Mouse (Mus musculus): ENCODE measurements around the gene 1700012B07Rik.

1700012B07Rik gene

DNA sequence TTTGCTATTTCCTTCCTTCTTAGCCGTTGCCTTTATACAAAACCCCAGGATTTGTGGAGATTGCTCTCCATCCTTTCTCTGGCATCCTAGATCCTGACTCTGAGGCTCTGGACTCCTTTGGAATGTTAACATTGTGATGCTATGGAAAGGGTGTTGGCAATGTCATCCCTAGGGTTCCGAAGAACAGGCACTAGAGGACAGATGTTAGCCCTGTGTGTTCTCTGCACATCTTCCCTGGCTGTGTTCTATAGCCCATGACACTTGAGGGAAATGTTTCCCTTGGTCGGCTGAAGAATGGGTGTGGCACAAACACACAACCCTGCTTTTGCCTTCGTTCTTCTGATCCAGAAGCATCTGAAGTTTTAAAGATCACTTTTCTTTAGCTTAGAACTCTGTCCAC lies at the start of gene 1700012B07Rik:
TSS of gene 1700012B07Rik (minus strand) at position 101 of the 400 bp plus-strand sequence.
- WGBS = 90% methylated on average over 4 of the region's 4 CpGs

DNA sequence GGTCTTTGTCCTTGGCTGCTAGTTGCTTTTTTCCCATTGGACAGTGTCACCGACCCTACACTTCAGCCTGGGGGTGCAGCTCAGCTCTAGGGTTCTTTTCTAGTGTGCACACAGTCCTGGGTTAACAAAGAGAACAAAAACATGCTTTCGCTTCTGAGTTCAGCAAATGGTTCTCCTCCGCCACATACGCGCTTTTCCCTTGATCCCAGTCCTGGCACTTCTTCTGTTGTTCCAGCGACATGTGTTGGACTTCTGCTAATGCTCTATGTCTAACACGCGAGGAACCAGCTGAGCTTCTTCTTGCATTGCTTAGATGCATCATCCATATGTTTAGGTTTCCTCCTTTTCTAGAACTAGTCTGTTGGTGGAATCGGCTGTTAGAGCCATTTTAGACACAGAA lies 48.9 kb upstream of the 1700012B07Rik start:
- 72% methylated on average over 9 of the region's 9 CpGs for WGBS

DNA sequence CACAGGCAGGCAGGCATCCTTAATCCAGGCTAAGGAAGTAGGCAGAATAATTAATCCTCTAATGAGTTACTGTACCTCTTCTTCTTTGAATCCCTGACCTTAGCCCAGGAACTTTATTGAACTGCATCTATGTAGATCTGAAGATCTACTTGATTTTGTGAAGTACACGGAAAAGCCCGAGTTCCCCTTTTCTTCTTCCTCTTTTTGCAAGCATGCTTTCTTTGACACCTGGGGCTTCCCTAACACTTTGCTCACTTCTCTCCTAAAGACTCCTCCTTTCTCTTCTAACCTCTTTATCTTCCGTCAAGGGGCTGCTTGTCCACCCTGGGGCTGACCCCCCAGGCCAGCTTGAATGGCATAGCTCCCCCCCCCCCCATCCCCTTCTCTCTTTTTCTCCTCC lies 48.0 kb upstream of the 1700012B07Rik start:
- 80% methylated on average over 3 of the region's 3 CpGs for WGBS

DNA sequence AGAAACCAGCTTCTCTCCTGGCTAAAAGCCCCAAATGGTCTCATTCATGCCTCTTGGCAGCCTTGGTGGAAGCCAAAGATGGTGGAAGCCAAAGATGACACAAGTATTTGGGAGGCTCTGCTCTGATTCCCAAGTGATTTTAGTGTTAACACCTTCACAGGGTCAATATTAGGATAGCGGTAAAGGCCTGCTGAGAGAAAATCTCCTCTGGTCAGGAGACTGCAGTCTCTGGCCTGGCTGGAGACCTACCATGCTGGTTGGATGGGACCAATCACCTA lies 47.6 kb upstream of the 1700012B07Rik start:
- 88% methylated on average over 1 of the region's 1 CpGs for WGBS

DNA sequence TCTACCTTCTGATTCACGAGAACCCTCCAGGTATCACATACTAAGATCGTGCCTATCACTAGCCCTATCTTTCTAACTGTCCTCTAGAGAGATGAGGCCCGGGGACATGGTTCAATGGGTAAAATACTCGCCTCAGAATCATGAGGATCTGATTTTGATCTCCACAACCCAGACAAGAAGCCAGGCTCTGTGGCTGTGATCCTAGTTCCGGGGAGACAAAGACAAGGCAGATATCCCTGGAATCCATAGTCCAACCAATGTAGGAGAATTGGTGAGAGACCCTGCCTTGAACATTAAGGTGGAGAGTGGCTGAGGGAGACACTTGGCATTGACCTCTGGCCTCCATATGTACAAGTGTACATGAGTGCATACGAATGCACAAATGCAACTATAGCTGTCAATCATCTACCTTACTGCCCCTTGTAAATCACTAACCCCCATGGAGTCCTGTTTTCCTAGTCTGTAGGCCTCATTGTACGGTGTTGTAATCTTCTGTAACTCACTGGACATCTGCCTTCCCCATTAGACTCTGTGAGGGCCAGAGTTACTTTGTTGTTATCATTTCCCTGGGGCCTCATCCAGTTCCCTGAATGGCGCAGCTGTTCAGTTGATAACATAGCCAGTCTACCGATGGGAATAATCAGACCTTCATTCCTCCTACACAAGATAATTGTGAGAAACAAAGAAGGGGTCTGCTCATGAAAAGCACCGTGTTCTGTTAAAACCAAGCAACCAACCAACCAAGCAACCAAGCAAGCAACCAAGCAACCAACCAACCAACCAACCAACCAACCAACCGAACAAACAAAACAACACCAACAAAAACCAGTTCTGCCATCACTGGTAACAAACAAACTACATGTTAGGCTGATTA lies 47.0 kb upstream of the 1700012B07Rik start:
- WGBS = 91% methylated on average over 11 of the region's 11 CpGs

DNA sequence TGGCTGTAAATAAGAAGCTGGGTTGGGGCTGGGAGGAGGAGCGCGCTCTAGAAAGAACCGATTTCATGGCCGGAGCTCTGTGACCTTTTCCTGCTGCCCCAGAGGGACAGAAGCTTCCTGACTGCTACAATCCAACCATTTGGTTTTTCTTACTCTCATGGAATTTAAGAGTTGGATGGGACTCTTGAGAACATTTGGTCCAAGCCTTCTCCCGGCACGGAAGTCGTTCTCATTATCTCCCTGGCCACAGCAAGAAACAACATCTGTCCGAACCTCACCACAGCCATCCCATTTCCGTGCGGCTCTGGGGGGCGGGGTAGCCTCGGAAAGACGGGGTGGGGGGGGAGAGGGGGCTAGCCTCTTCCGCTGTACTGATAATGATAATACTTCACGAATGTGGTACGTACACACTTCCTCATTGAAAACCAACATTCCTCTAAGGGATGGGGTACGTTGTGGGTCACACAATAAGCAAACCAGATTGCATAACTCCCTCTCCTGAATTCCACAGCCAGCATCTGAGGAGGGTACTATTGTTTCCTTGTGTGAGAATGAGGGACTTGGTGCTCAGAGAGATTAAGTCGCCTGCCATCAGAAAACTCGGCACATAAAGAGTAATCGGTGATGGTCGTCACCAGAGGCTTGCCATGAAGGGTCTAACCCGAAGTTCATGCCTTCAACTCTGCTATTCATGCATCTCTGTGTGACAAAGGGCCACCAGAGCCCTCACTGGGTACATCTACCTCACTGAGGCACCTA lies 46.2 kb upstream of the 1700012B07Rik start:
- WGBS = 71% methylated on average over 22 of the region's 22 CpGs

DNA sequence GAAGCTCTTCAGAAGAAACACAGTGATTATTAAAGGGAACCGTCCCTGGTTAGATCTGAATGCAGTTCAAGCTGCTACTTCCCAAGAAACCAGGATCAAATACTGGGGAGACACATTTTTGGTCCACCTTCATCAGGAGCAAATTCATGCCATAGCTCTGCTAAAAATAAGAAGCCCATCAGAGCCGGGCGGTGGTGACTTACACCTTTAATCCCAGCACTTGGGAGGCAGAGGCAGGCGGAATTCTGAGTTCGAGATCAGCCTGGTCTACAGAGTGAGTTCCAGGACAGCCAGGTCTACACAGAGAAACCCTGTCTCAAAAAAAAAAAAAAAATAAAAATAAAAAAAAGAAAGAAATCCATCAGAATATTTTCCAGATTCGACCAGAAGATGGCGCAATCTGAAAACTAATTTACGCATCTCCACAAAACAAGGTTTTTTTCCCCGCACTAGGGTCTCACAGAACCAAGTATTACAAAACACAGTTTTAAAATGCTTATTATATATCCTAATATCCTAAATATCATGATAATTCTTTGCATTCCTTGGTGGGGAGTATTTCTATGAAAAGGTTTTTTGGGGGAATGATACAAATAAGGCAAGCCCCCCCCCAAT lies 45.4 kb upstream of the 1700012B07Rik start:
- WGBS = 37% methylated on average over 9 of the region's 9 CpGs

DNA sequence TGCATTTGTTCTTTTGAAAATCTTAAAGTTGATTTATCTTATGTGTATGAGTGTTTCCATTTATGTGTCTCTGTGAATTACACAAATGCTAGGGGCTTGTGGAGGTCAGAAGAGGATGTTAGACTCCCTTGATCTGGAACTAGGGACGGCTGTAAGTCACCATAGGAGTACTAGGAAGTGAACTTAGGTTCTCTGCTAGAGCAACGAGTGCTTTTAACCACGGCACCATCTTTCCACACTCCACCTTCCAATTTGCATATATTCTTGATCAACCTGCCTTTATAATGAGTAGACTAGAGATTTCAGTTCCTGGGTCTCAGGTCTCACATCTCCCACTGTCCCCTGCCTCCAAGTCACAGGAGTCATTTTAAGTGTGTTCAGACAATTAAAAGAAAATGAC lies 44.8 kb upstream of the 1700012B07Rik start:
- 67% methylated on average over 3 of the region's 3 CpGs for WGBS

DNA sequence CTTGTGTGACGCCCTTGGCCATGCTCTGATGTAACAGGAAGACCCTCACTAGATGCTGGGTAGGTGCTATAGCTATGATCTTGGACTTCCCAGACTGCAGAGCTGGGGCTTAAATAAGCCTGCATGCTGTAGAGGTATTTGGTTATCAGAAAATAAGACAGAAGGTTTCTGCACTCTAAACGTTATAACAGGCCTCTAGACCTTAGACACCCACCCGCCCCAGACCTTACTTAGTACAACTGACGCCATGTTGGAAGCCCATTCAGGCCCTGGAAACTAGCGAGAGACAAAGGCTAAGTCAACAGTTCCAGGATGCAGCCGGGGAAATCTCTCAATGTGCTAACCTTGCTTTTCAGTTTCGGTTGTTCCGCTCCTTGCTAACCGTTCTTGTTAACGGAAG lies 44.2 kb upstream of the 1700012B07Rik start:
- 91% methylated on average over 10 of the region's 10 CpGs for WGBS

DNA sequence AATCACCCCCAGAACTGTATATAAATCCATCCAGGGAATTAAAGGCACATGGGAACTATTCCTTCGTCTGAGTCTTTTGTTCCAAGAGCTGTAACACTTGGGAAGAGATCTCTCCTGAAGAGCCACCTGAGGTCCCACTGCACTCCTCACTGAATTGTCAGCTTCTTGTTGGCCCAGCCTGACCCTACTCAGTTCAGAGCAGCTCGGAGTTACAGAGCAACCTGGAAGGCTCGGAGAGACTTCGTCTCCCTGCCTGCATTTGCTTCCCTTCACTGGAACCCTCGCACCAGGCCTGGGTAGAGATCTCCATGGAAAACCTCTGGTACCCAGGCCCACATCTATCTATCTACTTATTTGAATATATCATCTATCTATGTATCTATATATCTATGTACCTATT lies 40.0 kb upstream of the 1700012B07Rik start:
- WGBS = 93% methylated on average over 5 of the region's 5 CpGs

DNA sequence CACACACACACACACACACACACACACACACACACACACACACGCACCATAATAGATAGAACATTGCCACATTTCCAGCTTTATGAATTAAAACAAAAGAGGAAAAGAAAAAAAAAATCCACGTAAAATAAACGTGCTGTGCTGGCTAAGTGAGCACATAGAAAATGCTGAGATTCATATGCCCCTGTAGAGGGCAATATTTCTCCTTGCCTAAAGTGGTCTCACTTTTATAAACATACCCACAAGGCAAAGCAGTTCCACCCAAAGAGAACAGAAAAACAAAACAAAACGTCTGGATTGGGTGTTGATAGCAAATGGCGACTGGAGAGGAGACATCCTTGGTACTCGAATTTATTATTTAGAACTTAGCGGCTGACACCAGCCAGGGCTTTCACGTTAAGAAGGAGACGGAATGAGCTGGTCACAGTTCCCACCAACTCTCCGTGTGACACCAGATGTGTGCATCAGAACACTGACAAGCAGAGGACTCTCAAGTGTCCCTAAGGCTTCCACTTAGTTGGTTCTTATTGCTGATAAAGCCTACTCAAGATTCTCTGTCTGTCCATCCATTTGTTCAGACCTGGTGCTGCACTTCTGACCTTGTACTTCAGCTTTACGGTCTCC lies 38.8 kb upstream of the 1700012B07Rik start:
- 79% methylated on average over 11 of the region's 11 CpGs for WGBS

DNA sequence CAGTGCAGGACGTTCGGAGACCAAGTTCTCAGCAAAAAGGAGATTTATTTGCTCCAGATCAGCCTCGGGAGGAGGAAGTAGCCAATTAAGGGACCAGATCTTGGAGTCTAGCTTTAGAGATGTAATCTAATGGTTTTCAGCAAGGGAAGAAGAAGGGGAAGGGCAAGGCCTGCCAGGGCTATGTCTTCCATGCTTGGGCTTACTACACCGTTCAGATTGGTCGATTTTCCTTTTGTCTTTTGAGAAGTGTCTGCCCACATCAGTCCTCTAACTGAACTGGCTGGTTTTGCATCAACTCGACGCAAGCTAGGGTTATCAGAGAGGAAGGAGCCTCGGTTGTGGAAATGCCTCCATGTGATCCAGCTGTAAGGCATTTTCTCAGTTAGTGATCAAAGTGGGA lies 37.7 kb upstream of the 1700012B07Rik start:
- WGBS = 84% methylated on average over 8 of the region's 8 CpGs

DNA sequence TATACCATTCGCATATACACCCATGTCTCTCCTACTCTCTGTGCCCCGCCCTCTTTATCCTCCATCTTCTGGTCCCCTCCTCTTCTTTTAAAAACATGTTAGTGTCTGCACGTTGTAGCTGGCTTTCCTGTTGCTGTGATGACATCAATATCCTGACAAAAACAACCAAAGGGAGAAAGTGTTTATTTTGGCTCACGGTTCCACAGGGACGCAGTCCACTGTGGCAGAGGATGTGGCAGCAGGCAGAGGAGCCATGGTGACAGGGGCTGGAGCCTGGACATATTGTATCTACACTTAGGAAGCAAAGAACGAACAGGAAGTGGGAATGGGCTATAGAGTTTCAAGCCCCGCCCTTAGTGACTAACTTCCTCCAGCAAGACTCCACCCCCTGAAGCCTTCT lies 36.1 kb upstream of the 1700012B07Rik start:
- WGBS = 81% methylated on average over 7 of the region's 7 CpGs

DNA sequence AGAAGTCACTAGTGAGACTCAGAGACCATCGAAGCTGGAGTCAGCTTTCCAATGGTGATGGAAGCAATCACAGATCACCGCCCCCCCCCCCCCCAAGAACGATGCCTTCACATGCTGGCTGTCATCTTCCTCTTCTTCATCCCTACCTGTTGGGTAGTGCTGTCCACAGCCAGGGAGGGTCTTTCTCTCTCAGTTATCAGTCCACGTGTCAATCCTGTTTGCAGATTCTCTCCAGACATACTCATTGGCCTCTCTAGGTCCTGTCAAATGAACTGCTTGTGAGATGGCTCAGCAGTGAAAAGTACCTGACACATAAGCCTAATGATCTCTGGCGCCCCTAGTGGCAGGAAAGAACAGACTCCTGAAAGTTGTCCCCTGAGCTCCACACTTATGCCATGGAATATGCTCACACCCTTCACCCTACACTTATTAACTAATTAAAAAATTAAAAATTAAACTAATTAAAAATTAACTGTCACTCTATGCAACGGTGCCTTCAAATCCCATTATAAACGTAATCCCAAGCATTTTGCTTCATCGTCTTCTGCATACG lies 35.4 kb upstream of the 1700012B07Rik start:
- WGBS = 68% methylated on average over 9 of the region's 9 CpGs

DNA sequence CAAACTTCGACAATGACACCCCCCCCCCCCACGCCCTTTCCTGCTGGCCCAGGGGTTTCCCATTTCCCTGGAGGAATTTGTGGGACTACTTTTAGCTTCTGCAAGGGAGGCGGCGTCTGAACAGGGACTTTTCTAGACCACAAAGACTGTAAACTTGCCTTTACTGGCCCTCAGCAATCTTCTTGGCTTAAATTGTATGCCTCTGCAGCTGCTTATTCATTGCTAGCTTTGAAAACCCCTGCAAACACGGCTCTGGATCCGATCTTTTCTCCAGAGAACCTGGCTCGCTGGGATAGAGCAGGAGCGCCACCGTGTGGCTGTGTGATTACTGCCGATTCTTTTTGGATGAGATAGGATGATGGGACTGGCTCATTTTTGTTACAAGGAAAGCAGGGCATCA lies 32.7 kb upstream of the 1700012B07Rik start:
- WGBS = 4% methylated on average over 10 of the region's 10 CpGs

DNA sequence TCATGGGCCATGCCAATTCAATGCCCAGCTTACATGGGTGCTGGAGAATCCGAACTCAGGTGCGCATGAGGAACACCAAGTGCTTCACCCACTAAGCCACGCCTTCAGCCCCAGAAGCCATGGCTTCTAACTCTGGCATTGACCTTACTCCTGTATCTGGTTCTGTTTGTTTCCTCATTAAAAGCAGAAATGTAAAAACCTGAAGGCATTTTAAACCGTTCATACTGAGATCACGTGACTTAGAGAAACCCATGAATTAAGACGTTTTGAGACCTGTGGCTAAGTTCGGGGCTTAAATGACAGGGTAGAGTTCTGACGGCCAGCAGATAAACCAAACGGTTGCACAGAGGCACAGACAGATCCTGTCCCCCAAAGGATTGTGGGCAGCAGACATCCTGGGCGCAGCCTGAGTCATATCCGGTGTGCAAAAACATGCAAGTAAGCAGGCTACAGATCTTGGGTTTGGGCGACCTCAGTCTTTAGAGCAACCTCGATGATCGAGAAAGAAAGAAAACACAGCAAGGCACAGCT lies 32.2 kb upstream of the 1700012B07Rik start:
- WGBS = 61% methylated on average over 14 of the region's 14 CpGs

DNA sequence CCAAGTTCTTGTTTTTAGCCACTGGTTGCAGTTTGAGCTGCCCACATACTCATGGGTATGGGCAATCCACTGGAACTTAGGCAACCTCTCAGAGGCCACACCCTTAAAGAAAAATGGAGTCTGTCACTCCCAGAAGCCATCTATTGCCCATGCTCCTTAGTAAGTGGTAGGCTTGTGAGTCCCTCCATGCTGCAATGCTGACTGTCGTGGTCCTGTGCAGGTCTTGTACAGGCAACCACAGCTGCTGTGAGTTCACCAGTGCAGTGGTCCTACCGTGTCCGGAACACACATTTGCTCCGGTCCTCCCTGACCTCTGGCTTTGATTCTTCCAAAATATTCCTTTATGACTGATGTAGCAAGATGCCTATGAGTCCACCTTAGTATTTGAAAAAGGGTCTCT lies 31.6 kb upstream of the 1700012B07Rik start:
- WGBS = 97% methylated on average over 4 of the region's 4 CpGs

DNA sequence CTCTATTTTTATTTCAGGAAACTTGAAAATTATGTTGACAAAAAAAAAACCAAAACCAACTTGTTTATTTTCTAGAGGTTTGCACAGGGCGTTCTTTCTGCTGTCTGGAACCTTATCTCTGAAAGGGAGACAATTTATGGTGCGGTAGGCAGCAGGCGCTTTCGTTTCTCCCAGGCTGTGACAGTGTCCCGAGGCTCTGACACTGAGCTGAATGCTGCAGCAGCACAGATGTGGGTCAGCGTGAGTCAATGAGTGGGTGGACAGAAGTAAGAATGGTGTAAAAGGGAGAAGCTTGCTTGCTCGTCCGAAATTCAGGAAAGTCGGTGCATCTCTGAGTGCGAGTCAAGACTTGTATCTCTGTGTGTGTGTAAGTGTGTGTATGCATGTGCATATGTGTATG lies 29.2 kb upstream of the 1700012B07Rik start:
- WGBS = 75% methylated on average over 10 of the region's 10 CpGs

DNA sequence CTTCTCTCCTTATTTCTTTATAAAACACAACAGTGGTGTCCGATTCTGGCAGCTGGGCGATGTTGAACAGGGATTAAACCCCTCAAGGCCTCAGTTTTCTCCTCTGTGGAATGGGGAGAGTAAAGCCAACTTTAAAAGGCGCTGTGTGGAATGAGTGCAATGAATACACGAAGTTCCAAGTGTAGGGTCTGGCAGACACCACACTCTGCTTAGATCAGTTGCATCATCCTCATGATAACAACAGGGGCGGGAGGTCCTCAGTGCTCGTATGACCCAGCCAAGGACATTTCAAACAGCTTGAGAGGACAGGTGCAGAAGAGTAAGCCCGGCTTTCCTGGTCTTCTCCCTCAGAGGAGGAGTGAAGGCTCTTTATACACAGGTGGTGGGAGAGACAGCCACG lies 26.2 kb upstream of the 1700012B07Rik start:
- WGBS = 89% methylated on average over 8 of the region's 8 CpGs

DNA sequence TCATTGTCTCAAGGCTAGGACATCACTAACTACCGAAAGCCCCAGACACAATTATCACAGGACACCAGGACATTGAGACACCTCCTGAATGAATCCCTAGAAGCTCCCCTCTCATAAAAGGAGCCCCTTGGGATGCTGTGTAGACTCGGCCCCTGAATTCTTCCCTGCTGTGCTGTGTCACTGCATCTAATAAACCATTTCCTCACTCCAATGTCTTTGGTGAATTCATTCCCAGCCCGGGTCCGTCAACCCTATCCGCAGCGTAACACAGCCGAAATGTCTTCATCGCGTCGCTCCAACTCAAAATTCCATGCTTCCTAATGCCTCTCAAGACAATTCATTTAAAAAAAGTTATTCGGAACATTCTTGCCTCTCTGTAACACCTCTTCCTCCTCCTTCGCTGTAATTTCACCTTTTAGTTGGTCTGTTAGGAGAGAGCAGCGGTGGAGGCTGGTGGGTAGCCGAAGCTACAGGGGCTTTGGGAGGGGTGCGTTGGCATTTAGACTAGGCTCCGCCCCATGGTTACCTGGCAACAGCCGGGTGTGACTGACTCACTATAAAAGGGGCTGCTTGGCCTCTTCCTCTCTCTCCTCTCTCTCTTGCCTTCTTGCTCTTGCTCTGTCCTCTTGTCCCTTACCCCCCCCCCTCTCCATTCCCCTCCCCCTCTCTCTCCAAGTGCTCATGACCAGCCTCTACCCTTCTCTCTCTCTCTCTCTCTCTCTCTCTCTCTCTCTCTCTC lies 25.6 kb upstream of the 1700012B07Rik start:
- 71% methylated on average over 17 of the region's 17 CpGs for WGBS

DNA sequence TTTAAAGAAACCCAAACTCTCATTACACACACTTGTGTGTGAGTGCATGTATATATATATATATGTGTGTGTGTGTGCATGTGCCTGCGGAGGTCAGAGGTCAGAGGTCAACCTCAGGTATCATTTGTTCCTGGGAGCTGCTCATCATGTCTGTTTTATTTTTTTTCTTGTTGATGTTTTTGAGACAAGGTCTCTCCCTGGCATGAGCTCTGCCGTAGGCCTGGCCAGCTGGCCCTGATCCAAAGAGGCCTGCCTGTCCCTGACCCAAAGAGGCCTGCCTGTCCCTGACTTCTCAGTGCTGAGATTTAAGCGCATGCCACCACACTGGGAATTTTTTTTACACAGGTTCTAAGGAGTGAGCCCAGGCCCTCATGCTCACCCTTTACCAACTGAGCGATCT lies 24.1 kb upstream of the 1700012B07Rik start:
- 77% methylated on average over 4 of the region's 4 CpGs for WGBS
